Mouse (Mus musculus): ENCODE data around the gene Sub1. TPM values are rescaled to one million over a fixed set of nuclear protein-coding genes. Genes with fewer than 3 reads are reported as not detected.

Gene Sub1
- total RNA-seq, 4 experiments from 2014 or later, result 68.9 to 91.2 (median 83.6) TPM

- DNase-seq (ENCODE audit: low spot score), result no peak
These were observed 13.8 kb upstream of the Sub1 start for GRCm38 (mm10) chr15:12010602-12011044.

- DNase-seq (ENCODE audit: low spot score), result no peak
These were observed 13.2 kb upstream of the Sub1 start for GRCm38 (mm10) chr15:12009712-12010601.

- DNase-seq (ENCODE audit: low spot score), result no peak
These were observed 12.1 kb upstream of the Sub1 start for GRCm38 (mm10) chr15:12008894-12009293.

GRCm38 (mm10) chr15:12007971-12008800 lies 11.4 kb upstream of the Sub1 start:
- DNase-seq (ENCODE audit: low spot score), result no peak

GRCm38 (mm10) chr15:12007421-12007820 lies 10.6 kb upstream of the Sub1 start:
- DNase-seq (ENCODE audit: low spot score), result no peak

- no peak for DNase-seq (ENCODE audit: low spot score)
These were observed 9.4 kb upstream of the Sub1 start for GRCm38 (mm10) chr15:12006169-12006568.

- DNase-seq (ENCODE audit: low spot score), result peak; percentile 92
These were observed 975 bp downstream of the Sub1 start for GRCm38 (mm10) chr15:11995815-11996201.

- DNase-seq (ENCODE audit: low spot score), result peak; percentile 22
These were observed 1.6 kb downstream of the Sub1 start for GRCm38 (mm10) chr15:11994921-11995814.

- no peak for DNase-seq (ENCODE audit: low spot score)
These were observed 2.8 kb downstream of the Sub1 start for GRCm38 (mm10) chr15:11994006-11994405.

GRCm38 (mm10) chr15:11991552-11992113 lies 5.2 kb downstream of the Sub1 start:
- DNase-seq (ENCODE audit: low spot score), result no peak

GRCm38 (mm10) chr15:11988580-11988979 lies 8.2 kb downstream of the Sub1 start:
- no peak for DNase-seq (ENCODE audit: low spot score)

GRCm38 (mm10) chr15:11987892-11988291 lies 8.9 kb downstream of the Sub1 start:
- DNase-seq (ENCODE audit: low spot score), result no peak

GRCm38 (mm10) chr15:11981985-11982384 lies 14.8 kb downstream of the Sub1 start:
- no peak for DNase-seq (ENCODE audit: low spot score)

- no peak for DNase-seq (ENCODE audit: low spot score)
These were observed 15.3 kb downstream of the Sub1 start for GRCm38 (mm10) chr15:11981501-11981900.

- DNase-seq (ENCODE audit: low spot score), result no peak
These were observed 18.6 kb downstream of the Sub1 start for GRCm38 (mm10) chr15:11978175-11978574.

- DNase-seq (ENCODE audit: low spot score), result no peak
These were observed 19.7 kb downstream of the Sub1 start for GRCm38 (mm10) chr15:11977071-11977470.

- no peak for DNase-seq (ENCODE audit: low spot score)
These were observed 20.9 kb downstream of the Sub1 start for GRCm38 (mm10) chr15:11975836-11976235.

GRCm38 (mm10) chr15:11971854-11972420 lies 24.8 kb downstream of the Sub1 start:
- DNase-seq (ENCODE audit: low spot score), result peak; percentile 83

- DNase-seq (ENCODE audit: low spot score), result peak; percentile 20
These were observed 26.2 kb downstream of the Sub1 start for GRCm38 (mm10) chr15:11970621-11971020.

GRCm38 (mm10) chr15:11968851-11969250 lies 27.9 kb downstream of the Sub1 start:
- no peak for DNase-seq (ENCODE audit: low spot score)

GRCm38 (mm10) chr15:11966367-11966766 lies 30.4 kb downstream of the Sub1 start:
- DNase-seq (ENCODE audit: low spot score), result peak; percentile 56

Measured in heart, adult 8-10 months (tissue).